Mouse (Mus musculus) NIH3T3 (cell line): ENCODE data around the gene Coq2.

Source experiments
- DNase-seq: peaks from one replicate; pipeline ENCODE4 v3.0.0-alpha.2; 2012; ENCODE audit warnings: low read depth

Gene Coq2

GRCm38 (mm10) chr5:100674711-100675376 is at the start of gene Coq2:
Gene Coq2 (minus strand): TSS chr5:100675140.
- DNase-seq, result peak; percentile 92

DNA sequence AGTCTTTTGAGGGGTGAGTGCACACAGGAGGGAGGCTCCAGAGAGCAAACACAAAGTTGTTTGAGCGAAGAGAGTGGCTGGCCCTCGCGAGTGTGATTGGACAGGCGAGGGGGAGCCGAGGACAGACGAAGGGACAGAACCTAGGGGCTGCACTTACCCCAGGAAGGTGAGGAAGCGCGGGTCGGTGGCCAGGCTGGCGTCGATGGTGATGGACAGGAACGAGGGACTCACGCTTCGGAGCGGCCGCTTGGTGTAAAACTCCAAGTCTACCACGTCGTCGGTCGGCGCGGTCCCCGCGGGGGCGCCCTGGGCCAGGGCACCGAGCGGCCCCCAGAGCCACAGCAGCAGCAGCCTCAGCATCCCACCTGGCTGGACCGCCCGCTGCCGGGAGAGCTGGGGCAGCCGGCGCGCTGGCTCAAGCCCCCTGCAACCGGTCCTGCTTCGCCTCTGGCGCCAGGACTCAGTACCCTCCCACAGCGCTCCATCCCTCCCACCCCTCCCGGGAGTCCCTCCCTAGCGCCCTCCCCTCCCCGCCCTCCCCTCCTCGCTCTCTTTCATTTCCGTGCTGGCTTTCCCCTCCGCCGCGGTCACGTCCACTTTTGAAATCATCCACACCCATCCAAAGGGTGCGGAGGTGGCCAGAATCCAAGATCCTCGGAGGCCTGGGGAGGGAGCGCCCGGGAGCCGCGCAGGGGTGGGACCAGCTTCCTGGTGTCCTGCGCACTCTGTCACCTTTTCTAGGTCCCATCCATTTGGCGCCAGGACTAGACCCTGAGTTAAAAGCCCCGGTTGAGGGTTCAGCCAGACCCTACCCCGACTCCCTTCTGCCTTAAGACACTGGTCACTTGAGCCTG is 44.5 kb upstream of the Coq2 start, which contains the start of gene Hpse:
Hpse (minus strand) TSS at position 482 of the 854 bp plus-strand sequence.
- peak; percentile 27 for DNase-seq

GRCm38 (mm10) chr5:100716762-100717161 is 41.8 kb upstream of the Coq2 start:
- DNase-seq, result no peak

- no peak for DNase-seq
Observed at GRCm38 (mm10) chr5:100711219-100711618, 36.3 kb upstream of the Coq2 start.

- peak; percentile 38 for DNase-seq
Observed at GRCm38 (mm10) chr5:100710012-100710411, 35.1 kb upstream of the Coq2 start.

DNA sequence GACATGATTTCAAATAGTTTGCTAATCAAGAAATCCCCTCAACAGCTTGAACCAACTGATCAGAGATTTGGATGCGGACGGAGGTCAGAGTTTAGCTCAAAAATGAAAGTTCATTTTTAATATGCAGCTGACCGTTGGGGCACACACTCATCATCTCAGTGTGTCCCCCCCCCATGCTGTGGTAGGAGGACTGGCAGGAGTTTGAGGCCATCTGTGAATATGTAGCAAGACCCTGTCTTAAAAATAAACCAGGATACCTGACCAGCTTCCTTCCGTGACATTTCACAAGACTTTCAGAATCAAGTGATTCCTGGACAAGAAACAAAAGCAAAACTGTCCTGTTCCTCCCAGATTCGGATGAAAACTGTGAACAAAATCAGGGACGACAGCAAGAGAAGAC is 34.1 kb upstream of the Coq2 start:
- DNase-seq, result no peak

- DNase-seq, result peak; percentile 23
Observed at GRCm38 (mm10) chr5:100706675-100707074, 31.7 kb upstream of the Coq2 start.

GRCm38 (mm10) chr5:100704272-100704671 is 29.3 kb upstream of the Coq2 start:
- DNase-seq, result peak; percentile 19

GRCm38 (mm10) chr5:100702325-100702724 is 27.4 kb upstream of the Coq2 start:
- no peak for DNase-seq

DNA sequence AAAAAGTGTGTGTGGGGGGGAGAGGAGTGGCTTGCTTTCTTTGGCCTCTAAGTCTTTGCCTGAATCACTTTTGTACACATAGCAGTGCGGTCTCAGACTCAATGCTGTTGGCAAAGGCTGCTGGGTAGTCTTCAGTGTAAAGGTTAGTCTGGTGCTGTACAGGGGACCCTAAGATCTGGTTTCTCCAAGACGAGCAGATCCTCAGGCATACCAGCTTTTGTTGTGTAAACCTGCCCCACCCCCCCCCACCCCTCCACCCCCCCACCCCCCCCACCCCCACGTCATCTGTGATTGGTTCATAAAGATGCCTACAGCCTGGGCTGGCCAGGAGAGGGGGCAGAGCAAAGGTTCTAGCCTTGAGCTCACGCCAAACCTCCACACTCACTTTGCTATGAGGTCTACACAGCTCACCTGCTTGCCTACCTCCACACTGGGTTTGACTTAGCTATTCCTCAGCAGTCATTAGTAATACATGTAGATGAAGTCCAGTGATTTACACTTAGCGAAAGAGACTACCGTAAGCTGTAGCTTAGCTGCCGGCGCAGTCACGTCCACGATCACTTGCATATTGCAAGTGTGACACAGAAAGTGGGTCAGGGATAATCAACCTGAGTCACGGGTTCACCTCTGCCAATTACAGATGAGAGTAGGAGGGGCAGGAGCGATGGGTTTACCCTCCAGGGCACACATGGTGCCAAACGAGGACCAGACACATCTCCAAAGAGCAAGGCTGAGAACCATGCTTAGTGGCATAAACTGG is 26.1 kb upstream of the Coq2 start:
- DNase-seq, result no peak

DNA sequence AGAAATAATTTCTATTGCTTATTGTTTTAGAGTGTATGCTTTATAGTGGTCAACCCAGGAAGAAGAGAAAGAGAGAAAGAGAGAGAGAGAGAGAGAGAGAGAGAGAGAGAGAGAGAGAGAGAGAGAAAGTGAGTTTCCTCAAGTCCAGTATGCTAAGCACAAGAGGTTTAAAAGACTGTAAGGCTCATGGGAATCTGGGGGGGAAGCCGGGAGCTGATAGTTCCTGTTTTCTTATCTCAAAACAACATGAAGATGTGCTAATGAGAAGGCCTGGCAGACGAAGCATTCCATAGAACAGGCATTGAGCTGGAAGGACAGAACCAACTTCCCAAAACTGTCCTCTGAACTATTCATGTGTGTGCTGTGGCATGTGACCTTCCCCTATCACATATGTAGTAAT is 22.9 kb upstream of the Coq2 start:
- DNase-seq, result no peak

- DNase-seq, result no peak
Observed at GRCm38 (mm10) chr5:100697398-100697797, 22.5 kb upstream of the Coq2 start.

DNA sequence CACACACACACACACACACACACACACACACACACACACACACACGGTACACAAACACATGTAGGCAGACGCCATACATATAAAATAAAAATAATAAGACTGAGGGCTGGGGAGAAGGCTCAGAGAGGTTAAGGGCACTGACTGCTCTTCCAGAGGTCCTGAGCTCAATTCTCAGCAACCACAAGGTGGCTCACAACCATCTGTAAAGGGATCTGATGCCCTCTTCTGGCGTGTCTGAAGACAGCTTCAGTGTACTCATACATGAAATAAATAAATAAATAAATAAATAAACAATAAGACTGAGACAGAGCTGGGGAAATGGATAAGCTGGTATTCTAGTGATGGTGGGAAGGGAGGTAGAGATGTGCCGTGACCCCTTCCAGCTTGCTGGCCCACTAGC is 10.7 kb upstream of the Coq2 start:
- no peak for DNase-seq

DNA sequence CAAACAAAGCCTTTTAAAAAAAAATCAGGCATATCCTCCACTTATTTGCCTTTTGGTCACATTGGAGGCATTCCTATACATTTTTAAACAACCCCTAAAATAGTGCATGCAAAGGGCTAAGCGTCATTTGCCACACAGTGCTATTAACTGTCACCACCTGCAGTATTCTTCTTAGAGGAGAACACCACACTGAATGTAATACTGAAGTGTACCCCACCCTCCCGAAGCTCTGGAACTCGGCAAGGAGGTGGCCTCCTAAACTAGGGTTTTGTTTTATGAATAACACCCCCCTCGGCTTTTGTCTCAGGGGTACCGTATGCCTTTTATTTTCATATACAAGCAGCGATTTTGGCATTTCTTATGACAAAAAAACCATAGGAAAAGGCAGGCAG is 5.6 kb upstream of the Coq2 start:
- DNase-seq, result no peak

DNA sequence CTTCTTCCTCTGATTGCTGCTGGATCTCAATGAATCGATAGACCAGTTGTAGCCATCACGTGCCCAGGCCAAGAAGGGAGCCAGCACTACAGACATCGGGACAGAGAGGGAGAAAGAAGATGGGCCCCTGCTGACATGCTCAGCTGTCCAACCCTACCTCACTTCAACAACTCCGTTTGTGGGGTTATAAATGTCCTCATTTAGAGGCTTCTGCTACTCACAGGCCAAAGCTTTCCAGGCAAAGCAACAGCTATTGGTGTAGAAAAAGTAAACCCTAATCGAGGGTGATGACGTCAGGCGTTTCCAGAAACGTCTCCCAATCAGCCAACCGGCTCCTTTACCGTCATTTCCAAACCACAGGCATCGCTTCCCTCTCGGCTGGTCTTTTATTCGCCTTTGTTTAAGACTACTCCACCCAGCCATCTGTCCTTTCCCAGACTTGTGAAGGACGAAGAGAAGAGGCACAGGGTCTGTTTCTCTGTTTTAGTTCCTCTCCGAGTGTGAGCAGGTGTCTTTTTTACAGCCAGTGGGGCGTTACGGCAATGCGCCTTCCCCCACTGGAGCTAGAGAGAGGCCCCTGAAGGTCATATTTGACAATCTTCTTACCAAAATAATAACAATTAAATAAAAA is 5.1 kb upstream of the Coq2 start:
- DNase-seq, result no peak

DNA sequence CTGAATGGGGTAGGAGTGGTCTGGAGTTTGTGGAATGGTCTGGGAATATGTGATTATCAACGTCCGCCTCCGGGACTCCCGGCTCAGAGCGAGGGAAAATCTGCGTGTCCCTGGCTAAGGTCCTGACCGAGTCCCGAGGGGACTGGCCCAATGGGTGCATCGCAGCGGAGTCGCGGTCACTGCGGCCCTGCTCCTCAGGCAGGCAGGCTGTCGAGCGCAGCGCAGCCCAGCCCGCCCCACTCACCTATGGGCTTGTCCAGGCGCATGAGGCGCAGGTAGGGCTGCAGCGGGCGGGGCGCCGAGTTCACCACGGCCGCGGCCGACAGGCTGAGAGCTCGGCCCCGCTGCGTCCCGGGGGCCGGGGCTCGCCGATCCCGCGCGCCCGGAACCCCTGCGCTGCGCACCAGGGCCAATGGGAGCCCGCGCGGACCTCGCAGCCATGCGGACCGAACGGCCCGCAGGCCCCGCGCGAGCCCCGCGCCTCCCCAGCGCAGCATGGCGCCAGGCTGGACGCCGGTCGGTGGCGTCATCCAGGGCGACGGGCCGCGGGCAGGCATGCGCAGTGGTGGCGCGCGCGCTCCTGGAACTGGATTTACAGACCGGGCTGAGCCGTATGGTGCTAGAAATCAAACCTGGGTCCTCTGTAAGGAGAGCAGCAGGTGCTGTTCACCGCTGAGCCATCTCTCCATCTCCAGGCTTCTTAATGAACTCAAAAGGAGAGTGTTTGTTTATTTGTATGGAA is 1.0 kb downstream of the Coq2 start:
- peak; percentile 93 for DNase-seq

DNA sequence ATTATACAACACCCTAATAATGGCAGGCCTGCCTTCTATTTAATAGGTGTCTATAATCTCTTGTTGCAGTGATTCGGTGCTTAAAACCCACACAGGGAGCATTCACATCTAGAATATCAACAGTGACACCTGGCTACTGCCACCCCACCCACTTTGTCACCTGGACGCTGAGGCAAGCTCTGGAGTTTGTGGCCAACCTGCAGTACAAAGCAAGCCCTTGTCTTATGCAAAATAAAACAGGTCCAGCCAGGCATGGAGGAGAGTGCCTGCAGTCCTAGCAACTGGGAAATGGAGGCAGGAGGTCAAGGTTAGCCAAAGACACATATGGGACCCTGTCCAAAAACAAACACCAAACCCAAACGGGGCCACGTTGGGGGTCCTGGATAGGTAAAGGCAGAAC is 2.5 kb downstream of the Coq2 start:
- no peak for DNase-seq

DNA sequence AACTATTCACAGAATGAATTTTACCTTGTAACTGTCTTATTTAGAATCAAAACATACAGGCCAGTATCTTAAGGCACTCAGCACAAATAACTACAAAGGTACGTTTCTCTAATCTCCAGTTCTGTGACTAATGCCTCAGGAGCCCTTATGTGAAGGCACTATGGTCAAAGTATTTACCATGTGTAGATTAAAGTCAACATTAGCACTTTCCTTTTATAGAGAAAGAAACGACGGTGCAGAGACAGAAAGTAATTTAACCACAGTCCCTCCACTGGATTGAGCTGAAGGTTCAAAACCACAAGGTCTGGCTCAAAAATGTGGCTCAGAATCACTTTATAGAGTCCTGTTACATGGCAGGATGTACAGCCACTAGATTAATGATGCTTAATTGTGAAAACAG is 3.0 kb downstream of the Coq2 start:
- no peak for DNase-seq

DNA sequence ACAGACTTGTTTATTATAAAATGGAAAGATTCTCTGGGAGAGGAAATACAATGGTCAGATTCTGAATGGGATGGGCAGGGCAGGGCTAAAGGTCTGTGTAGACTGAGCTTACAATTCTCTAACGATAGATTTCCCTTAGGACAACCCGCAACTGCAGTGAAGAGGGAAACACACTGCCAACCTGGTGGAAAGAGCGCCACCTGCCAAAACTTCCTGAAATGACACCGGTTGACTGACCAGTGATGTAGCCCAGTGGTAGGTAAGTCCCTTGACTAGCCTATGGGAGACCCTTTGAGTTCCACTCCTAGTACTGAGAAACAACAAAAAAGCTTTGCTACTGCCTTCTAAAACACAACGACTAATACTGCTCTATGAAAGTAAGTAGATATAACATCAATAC is 3.5 kb downstream of the Coq2 start:
- peak; percentile 72 for DNase-seq

DNA sequence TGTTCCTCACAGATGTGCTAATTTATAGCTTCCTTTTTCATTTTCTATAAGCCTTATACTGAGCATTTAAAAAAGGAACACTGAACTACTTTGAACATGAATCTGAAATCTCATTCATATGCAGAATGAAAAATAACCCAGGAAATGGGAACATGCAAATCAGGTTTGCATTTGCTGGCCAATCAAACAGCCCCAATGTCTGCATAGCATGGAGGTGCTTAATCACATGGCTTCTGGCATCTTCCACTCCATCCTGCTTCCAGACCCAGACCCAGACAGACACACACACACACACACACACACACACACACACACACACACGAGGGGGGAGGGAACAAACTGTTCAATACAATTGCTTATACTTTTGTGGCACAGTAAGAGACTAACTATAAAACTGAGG is 8.0 kb downstream of the Coq2 start:
- DNase-seq, result no peak

- DNase-seq, result peak; percentile 82
Observed at GRCm38 (mm10) chr5:100663854-100664253, 11.1 kb downstream of the Coq2 start.

- DNase-seq, result no peak
Observed at GRCm38 (mm10) chr5:100663011-100663410, 11.9 kb downstream of the Coq2 start.
